Mouse (Mus musculus): Measurements from ENCODE around the gene Zc3h4.

- no peak for TF ChIP-seq GATA1 (IDR thresholded peaks at IDR 0.05; ENCODE audit: borderline replicate concordance, low read length)
- TF ChIP-seq FLI1 (IDR thresholded peaks at IDR 0.05; ENCODE audit: low read length) = no peak
Measured at GRCm38 (mm10) chr7:16418713-16419112, 18.0 kb downstream of the Zc3h4 start.
